Mouse (Mus musculus) bone marrow macrophage, adult 2 months (primary cell): ENCODE results near the gene Cdca7l.

Experiments
- CTCF ChIP-seq: IDR thresholded peaks from 2 replicates; pipeline ENCODE4 v1.5.1; 2012; ENCODE audit warnings: low read depth, mild to moderate bottlenecking, low read length, moderate library complexity
- POLR2A ChIP-seq: IDR thresholded peaks from 2 replicates; pipeline ENCODE4 v1.6.1; 2012; ENCODE audit warnings: mild to moderate bottlenecking, low read depth, low read length, borderline replicate concordance

DNA sequence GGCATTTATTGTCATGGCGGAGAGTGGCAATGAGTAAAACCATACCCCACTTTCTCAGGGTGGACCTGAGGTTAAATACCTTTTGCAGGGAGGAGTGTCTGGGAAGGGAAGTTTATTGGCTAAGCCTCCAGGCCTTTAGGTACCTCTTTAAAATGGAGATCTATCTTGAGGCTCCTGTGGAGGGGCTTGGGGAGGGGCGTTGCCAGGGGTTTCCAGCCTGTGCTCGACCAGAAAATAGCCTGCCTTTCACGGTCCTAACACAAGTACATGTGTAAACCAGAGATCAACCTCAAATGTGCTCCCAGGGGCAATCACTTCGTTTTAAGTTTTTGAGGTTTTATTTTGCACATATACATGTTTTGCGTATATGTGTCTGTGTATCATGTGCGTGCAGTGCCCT lies 15.1 kb upstream of the Cdca7l start:
- TF ChIP-seq CTCF: no peak
- TF ChIP-seq POLR2A: no peak
